In genomic region chr11:52003772-52004528, GRCm38 (mm10) we compare ENCODE assay signal across 8 mouse cellular contexts. TPM values are rescaled to one million over a fixed set of nuclear protein-coding genes. Genes with fewer than 3 reads are reported as not detected.
DNase-seq lines count a peak whose midpoint lies in the region; ATAC-seq and TF ChIP-seq lines count a peak whose summit lies in the region.

TSS of gene Cdkl3 (plus strand) at chr11:52004221.

- peak within 1 kb of the TSS; percentile 87 to 91 (median 87) for H3K4me3 ChIP-seq in CH12.LX (replicated peaks in 1 of 3; ENCODE audit: low read depth in 2 of 3, low read length in 2 of 3, poor library complexity in 1 of 3)
- peak within 1 kb of the TSS; percentile 74 for H3K4me3 ChIP-seq in forebrain, embryonic 11.5 days (ENCODE audit: low read depth, low read length)
- peak within 1 kb of the TSS; percentile 58 for H3K4me3 ChIP-seq in heart, postnatal 0 days (ENCODE audit: low read depth, low read length)
- H3K4me3 ChIP-seq in liver, embryonic 16.5 days (ENCODE audit: low read depth, low read length): peak within 1 kb of the TSS; percentile 78
- H3K4me3 ChIP-seq in neural tube, embryonic 13.5 days: peak within 1 kb of the TSS; percentile 86
- H3K4me3 ChIP-seq in testis, adult 2 months (ENCODE audit: control insufficient read depth, low read depth, low read length): peak within 1 kb of the TSS; percentile 100

- in situ Hi-C loops in CH12.LX (cut with MboI; ENCODE audit: low pct_ligation_motif_present, low pct_unique_long_range_greater_than_20kb, low sequenced_read_pairs): no loop called here

- peak within 1 kb of the TSS; percentile 94 for H3K9ac ChIP-seq in CH12.LX (ENCODE audit: insufficient read depth, low read depth)
- H3K9ac ChIP-seq in forebrain, embryonic 11.5 days (ENCODE audit: low read length): peak within 1 kb of the TSS; percentile 77
- peak within 1 kb of the TSS; percentile 78 for H3K9ac ChIP-seq in heart, postnatal 0 days (replicated peaks; ENCODE audit: low read depth, low read length)
- peak within 1 kb of the TSS; percentile 81 for H3K9ac ChIP-seq in liver, embryonic 16.5 days (ENCODE audit: low read depth, low read length)
- H3K9ac ChIP-seq in neural tube, embryonic 13.5 days: peak within 1 kb of the TSS; percentile 93

- H3K36me3 ChIP-seq in CH12.LX (replicated peaks in 1 of 2; ENCODE audit: control insufficient read depth in 1 of 2, insufficient read depth in 1 of 2, low read length in 1 of 2): peaks cover 0 to 11% of the 10 kb centered on the region in 2 experiments
- no peaks in the 10 kb centered on the region for H3K36me3 ChIP-seq in forebrain, embryonic 11.5 days (ENCODE audit: control insufficient read depth, insufficient read depth, low read length)
- no peaks in the 10 kb centered on the region for H3K36me3 ChIP-seq in heart, postnatal 0 days (replicated peaks; ENCODE audit: control insufficient read depth, insufficient read depth, low read length)
- no peaks in the 10 kb centered on the region for H3K36me3 ChIP-seq in liver, embryonic 16.5 days (ENCODE audit: control insufficient read depth, insufficient read depth)
- peaks cover 5% of the 10 kb centered on the region for H3K36me3 ChIP-seq in neural tube, embryonic 13.5 days
- no peaks in the 10 kb centered on the region for H3K36me3 ChIP-seq in testis, adult 2 months (ENCODE audit: control insufficient read depth, insufficient read depth, low read length)

- dilution Hi-C loops in CH12.LX (cut with MboI; ENCODE audit: extremely low pct_ligation_motif_present, extremely low pct_unique_long_range_greater_than_20kb, low sequenced_read_pairs): no loop called here

- WGBS in forebrain, embryonic 11.5 days: under 1% methylated on average over 51 of the region's 51 CpGs
- WGBS in heart, postnatal 0 days: under 1% methylated on average over 48 of the region's 51 CpGs
- under 1% methylated on average over 51 of the region's 51 CpGs for WGBS in liver, embryonic 16.5 days (ENCODE audit: insufficient replicate concordance)
- WGBS in neural tube, embryonic 13.5 days: under 1% methylated on average over 51 of the region's 51 CpGs

- TF ChIP-seq POLR2A in CH12.LX (IDR thresholded peaks at IDR 0.05; ENCODE audit: low read depth, low read length): peak; percentile 88
- peak; percentile 92 for TF ChIP-seq POLR2A in testis, adult 2 months (IDR thresholded peaks at IDR 0.05; ENCODE audit: control insufficient read depth, low read depth, low read length)

- TF ChIP-seq RAD21 in CH12.LX (IDR thresholded peaks at IDR 0.05; ENCODE audit: low read depth, low read length): no peak; the same call in 1 of the 2 replicates

- H3K9me3 ChIP-seq in CH12.LX (replicated peaks; ENCODE audit: low read length): no peaks in the 10 kb centered on the region
- no peaks in the 10 kb centered on the region for H3K9me3 ChIP-seq in forebrain, embryonic 11.5 days (ENCODE audit: control insufficient read depth, low read length)
- H3K9me3 ChIP-seq in heart, postnatal 0 days (replicated peaks; ENCODE audit: control insufficient read depth, low read length): no peaks in the 10 kb centered on the region
- H3K9me3 ChIP-seq in liver, embryonic 16.5 days (replicated peaks; ENCODE audit: control insufficient read depth, low read length): no peaks in the 10 kb centered on the region
- H3K9me3 ChIP-seq in neural tube, embryonic 13.5 days: no peaks in the 10 kb centered on the region

- TF ChIP-seq CTCF in CH12.LX (conservative IDR thresholded peaks at IDR 0.05 in 1 of 2, IDR thresholded peaks at IDR 0.05 in 1 of 2; ENCODE audit: low read depth in 2 of 2, low read length in 2 of 2): no peak
- no peak for TF ChIP-seq CTCF in heart, postnatal 0 days (IDR thresholded peaks at IDR 0.05; ENCODE audit: low read depth)
- 0 out of 2 replicates have a peak, but pooled peaks have one; percentile 7 for TF ChIP-seq CTCF in testis, adult 2 months (IDR thresholded peaks at IDR 0.05; ENCODE audit: control insufficient read depth, insufficient read depth, insufficient replicate concordance, low read depth, low read length)

- H3K4me1 ChIP-seq in CH12.LX (ENCODE audit: control insufficient read depth in 1 of 2, insufficient read depth in 2 of 2): peaks cover 7 to 36% of the 10 kb centered on the region in 2 experiments; a peak in 3 of 4 replicates
- H3K4me1 ChIP-seq in forebrain, embryonic 11.5 days (replicated peaks; ENCODE audit: control insufficient read depth, insufficient read depth, low read length): peaks cover 8% of the 10 kb centered on the region; the same call in 1 of the 2 replicates
- H3K4me1 ChIP-seq in heart, postnatal 0 days (ENCODE audit: control insufficient read depth, insufficient read depth): peaks cover 20% of the 10 kb centered on the region
- H3K4me1 ChIP-seq in liver, embryonic 16.5 days (ENCODE audit: control insufficient read depth, low read depth, low read length): peaks cover 22% of the 10 kb centered on the region
- peaks cover 36% of the 10 kb centered on the region for H3K4me1 ChIP-seq in neural tube, embryonic 13.5 days (replicated peaks)
- peaks cover 6% of the 10 kb centered on the region; the same call in 1 of the 2 replicates for H3K4me1 ChIP-seq in testis, adult 2 months (ENCODE audit: control insufficient read depth, insufficient read depth, low read length)

- H3K27me3 ChIP-seq in CH12.LX (replicated peaks): no peaks in the 10 kb centered on the region
- H3K27me3 ChIP-seq in forebrain, embryonic 11.5 days (ENCODE audit: control insufficient read depth, insufficient read depth, low read length): no peaks in the 10 kb centered on the region
- no peaks in the 10 kb centered on the region for H3K27me3 ChIP-seq in heart, postnatal 0 days (ENCODE audit: control insufficient read depth, insufficient read depth, low read length)
- H3K27me3 ChIP-seq in liver, embryonic 16.5 days (ENCODE audit: control insufficient read depth, insufficient read depth, low read depth, low read length): no peaks in the 10 kb centered on the region
- no peaks in the 10 kb centered on the region for H3K27me3 ChIP-seq in neural tube, embryonic 13.5 days
- H3K27me3 ChIP-seq in testis, adult 2 months (ENCODE audit: control insufficient read depth, insufficient read depth, low read length): no peaks in the 10 kb centered on the region

- peak within 1 kb of the TSS; percentile 92 for H3K27ac ChIP-seq in CH12.LX (ENCODE audit: insufficient read depth, low read depth)
- H3K27ac ChIP-seq in forebrain, embryonic 11.5 days (ENCODE audit: low read depth, low read length): peak within 1 kb of the TSS; percentile 73
- H3K27ac ChIP-seq in heart, postnatal 0 days (ENCODE audit: low read depth): peak within 1 kb of the TSS; percentile 91
- peak within 1 kb of the TSS; percentile 91 for H3K27ac ChIP-seq in liver, embryonic 16.5 days (ENCODE audit: low read length)
- peak within 1 kb of the TSS; percentile 94 for H3K27ac ChIP-seq in neural tube, embryonic 13.5 days (replicated peaks)
- H3K27ac ChIP-seq in testis, adult 2 months (ENCODE audit: control insufficient read depth, insufficient read depth, low read depth, low read length): peak within 1 kb of the TSS; percentile 99

- no peak for TF ChIP-seq EP300 in CH12.LX (IDR thresholded peaks at IDR 0.05; ENCODE audit: low read length)
- TF ChIP-seq EP300 in heart, postnatal 0 days (IDR thresholded peaks at IDR 0.05; ENCODE audit: low read depth): peak; percentile 79

- DNase-seq in CH12.LX (ENCODE audit: extremely low read depth): peak; percentile 99
- DNase-seq in c-Kit-positive CD71-positive TER-119-negative erythroid progenitor cells, embryonic 14.5 days (ENCODE audit: low read depth): peak; percentile 94
- peak; percentile 96 for DNase-seq in forebrain, embryonic 11.5 days (ENCODE audit: low spot score)
- DNase-seq in heart, postnatal 0 days (ENCODE audit: low spot score): peak; percentile 98
- DNase-seq in kidney, postnatal 4 days: peak; percentile 94 to 97

- peaks cover 17% of the 10 kb centered on the region for H3K79me2 ChIP-seq in CH12.LX (replicated peaks; ENCODE audit: control insufficient read depth, extremely low read depth, insufficient read depth, poor library complexity, severe bottlenecking)

- H3K4me2 ChIP-seq in CH12.LX (ENCODE audit: insufficient read depth, low read depth, poor library complexity, severe bottlenecking): peak within 1 kb of the TSS; percentile 97
- H3K4me2 ChIP-seq in forebrain, embryonic 11.5 days (ENCODE audit: low read depth, low read length, severe bottlenecking): peak within 1 kb of the TSS; percentile 57
- H3K4me2 ChIP-seq in heart, postnatal 0 days (ENCODE audit: low read depth, low read length): peak within 1 kb of the TSS; percentile 77
- H3K4me2 ChIP-seq in liver, embryonic 16.5 days (ENCODE audit: low read depth, low read length): peak within 1 kb of the TSS; percentile 92
- H3K4me2 ChIP-seq in neural tube, embryonic 13.5 days: peak within 1 kb of the TSS; percentile 78

- ATAC-seq in forebrain, embryonic 11.5 days (replicated peaks; ENCODE audit: low FRiP score): peak; percentile 88
- ATAC-seq in heart, postnatal 0 days (ENCODE audit: insufficient read depth, low read depth): peak; percentile 89
- peak; percentile 87 for ATAC-seq in liver, embryonic 16.5 days (ENCODE audit: low read depth)
- peak; percentile 88 for ATAC-seq in neural tube, embryonic 13.5 days (ENCODE audit: low read depth)

TF ChIP-seq in CH12.LX, 34 proteins besides CTCF, POLR2A, EP300 and RAD21 (continues in another document):
- no peak for TF ChIP-seq USF2 (conservative IDR thresholded peaks at IDR 0.05; ENCODE audit: low read depth, low read length)
- no peak for TF ChIP-seq JUND (conservative IDR thresholded peaks at IDR 0.05; ENCODE audit: low read depth, low read length)
- TF ChIP-seq ETS1 (conservative IDR thresholded peaks at IDR 0.05; ENCODE audit: low read depth, low read length): peak; percentile 24; the same call in 1 of the 2 replicates
- TF ChIP-seq MAFK (IDR thresholded peaks at IDR 0.05; ENCODE audit: insufficient replicate concordance, low read length): peak; percentile 71; the same call in 1 of the 2 replicates
- TF ChIP-seq JUN (IDR thresholded peaks at IDR 0.05; ENCODE audit: insufficient read depth, low read depth, low read length): no peak
- peak; percentile 78 for TF ChIP-seq TCF12 (IDR thresholded peaks at IDR 0.05; ENCODE audit: low read depth, low read length)
- peak; percentile 97 for TF ChIP-seq SIN3A (IDR thresholded peaks at IDR 0.05; ENCODE audit: low read length)
- TF ChIP-seq ZNF384 (IDR thresholded peaks at IDR 0.05; ENCODE audit: low read depth, low read length): no peak
- no peak for TF ChIP-seq SMC3 (IDR thresholded peaks at IDR 0.05; ENCODE audit: low read depth, low read length)

RNA-seq across cellular contexts. Expression of gene Cdkl3, which starts in this region (rescaled TPM):
- 4.3 and 4.4 TPM in 2 replicates for total RNA-seq in CH12.LX (2012; rRNA removed)
- 8.2 and 9.7 TPM in 2 replicates for total RNA-seq in CH12.LX (2014; rRNA removed)
- polyA plus RNA-seq in CH12.LX (2012; ENCODE audit: insufficient read length, low read depth): 7.3 and 8.0 TPM in 2 replicates
- polyA plus RNA-seq in forebrain, embryonic 11.5 days (2014; fragmentation: Nextera tagmentation; extraction: Ambion mirVana): 13.2 and 13.6 TPM in 2 replicates
- 2.3 and 5.6 TPM in 2 replicates for total RNA-seq in heart, postnatal 0 days (2014; rRNA removed; ENCODE audit: low replicate concordance)
- 13.1 and 16.3 TPM in 2 replicates for polyA plus RNA-seq in heart, postnatal 0 days (2015; fragmentation: Nextera tagmentation; extraction: Ambion mirVana)
- polyA plus RNA-seq in liver, embryonic 16.5 days (2015; fragmentation: Nextera tagmentation; extraction: Ambion mirVana): 0.84 and 0.96 TPM in 2 replicates
- polyA plus RNA-seq in neural tube, embryonic 13.5 days (2015; fragmentation: Nextera tagmentation; extraction: Ambion mirVana): 23.7 and 24.2 TPM in 2 replicates
- 250 and 259 TPM in 2 replicates for polyA plus RNA-seq in testis, adult 2 months (2012; rRNA removed)

Comparison
In these comparisons a context has a peak if more than half of its experiments do, and no peak if none do; other contexts are left out.
1. Peak in every context shown above with its lines: DNase-seq, ATAC-seq, H3K4me3 ChIP-seq and H3K27ac ChIP-seq.
2. Peak in ATAC-seq, H3K4me3 ChIP-seq, H3K27ac ChIP-seq, H3K9ac ChIP-seq and H3K4me2 ChIP-seq in liver, embryonic 16.5 days; RNA of the gene not detected or under 1 TPM.